Mouse (Mus musculus) hindbrain, embryonic 15.5 days (tissue): ENCODE measurements around the gene Sct. TPM values are rescaled to one million over a fixed set of nuclear protein-coding genes. Genes with fewer than 3 reads are reported as not detected.

Experiments
- ATAC-seq: fragments of 200-750 bp; cut with Nextera tagmentation; 2 replicates; pipeline ENCODE4 v1.8.0; 2017; ENCODE audit warnings: low read depth, moderate number of reproducible peaks, moderate TSS enrichment; ENCODE audit not compliant: low FRiP score
- H3K27ac ChIP-seq: fragments of 300-500 bp; sonication (generic); replicated peaks from 2 replicates; pipeline ENCODE4 v1.5.1; 2015; ENCODE audit warnings: mild to moderate bottlenecking, inconsistent platforms
- H3K27me3 ChIP-seq: fragments of 300-500 bp; sonication (generic); 2 replicates; pipeline ENCODE4 v1.6.1; 2015; ENCODE audit warnings: control low read depth, inconsistent platforms
- H3K36me3 ChIP-seq: fragments of 300-500 bp; sonication (generic); 2 replicates; pipeline ENCODE4 v1.6.1; 2015; ENCODE audit warnings: control low read depth, inconsistent platforms
- H3K4me1 ChIP-seq: fragments of 300-500 bp; sonication (generic); replicated peaks from 2 replicates; pipeline ENCODE4 v1.6.1; 2015; ENCODE audit warnings: control low read depth, inconsistent platforms
- H3K4me2 ChIP-seq: fragments of 300-500 bp; sonication (generic); 2 replicates; pipeline ENCODE4 v1.6.1; 2015; ENCODE audit warnings: moderate library complexity, mild to moderate bottlenecking, inconsistent platforms
- H3K4me3 ChIP-seq: fragments of 300-500 bp; sonication (generic); 2 replicates; pipeline ENCODE4 v1.5.1; 2015; ENCODE audit warnings: mild to moderate bottlenecking, inconsistent platforms
- H3K9ac ChIP-seq: fragments of 300-500 bp; sonication (generic); 2 replicates; pipeline ENCODE4 v1.6.1; 2015; ENCODE audit warnings: inconsistent platforms
- H3K9me3 ChIP-seq: fragments of 300-500 bp; sonication (generic); 2 replicates; pipeline ENCODE4 v1.6.1; 2016; ENCODE audit warnings: control low read depth, inconsistent platforms
- WGBS: fragments of 180-500 bp; shearing (Covaris S2); methylation state at CpG from one replicate; pipeline ENCODE4 v1.1.7; 2015; 5-methylcytosine and 5-hydroxymethylcytosine counted together
- polyA plus RNA-seq: library from polyadenylated mRNA; unstranded; fragments of >200 nt; fragmentation: Nextera tagmentation; extraction: Ambion mirVana; gene quantifications from 2 replicates; pipeline ENCODE4 v1.2.1, GENCODE M21; 2015

Gene Sct
- 2.8 and 4.1 TPM in 2 replicates for polyA plus RNA-seq

DNA sequence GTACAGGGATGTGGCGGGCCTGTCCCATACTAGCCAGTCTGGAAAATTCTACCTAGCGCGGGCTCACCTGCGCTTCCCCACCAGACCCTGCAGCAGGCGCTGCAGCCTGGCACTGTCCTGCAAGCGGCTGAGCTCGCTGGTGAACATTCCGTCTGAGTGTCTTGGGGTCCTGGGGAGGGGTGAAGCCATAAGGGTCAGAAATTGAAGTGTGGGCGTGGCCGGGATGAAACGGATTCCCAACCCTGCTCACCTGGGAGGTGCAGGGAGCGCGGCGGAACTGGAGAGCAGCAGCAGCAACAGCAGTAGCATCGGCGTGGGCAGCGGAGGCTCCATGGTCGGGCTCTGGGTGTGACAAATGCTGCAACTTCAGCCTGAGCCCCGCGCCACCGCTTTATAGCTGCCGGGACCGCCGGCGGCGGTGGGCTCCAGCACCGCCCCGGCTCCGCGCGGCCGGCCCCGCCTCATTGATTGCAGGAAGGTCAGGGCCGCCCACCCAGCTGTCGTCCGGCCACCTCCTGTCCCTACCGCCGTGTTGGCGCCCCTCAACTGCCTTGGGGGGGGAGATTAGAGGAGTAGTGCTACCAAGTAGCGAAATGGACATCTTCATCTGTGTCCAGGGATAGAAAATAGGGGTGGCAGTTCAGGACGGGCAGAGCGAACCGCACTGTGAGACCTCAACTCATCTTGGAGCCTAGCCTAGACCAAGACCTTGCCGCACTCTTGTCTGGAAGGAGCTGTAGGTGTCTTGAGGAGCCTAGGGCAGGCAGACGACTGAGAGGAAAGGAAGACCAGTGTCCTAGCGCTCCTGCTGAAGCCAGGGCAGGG lies at the start of gene Sct:
Sct (minus strand) TSS at position 368 of the 825 bp plus-strand sequence.
- H3K4me1 ChIP-seq: peaks cover 10% of the 10 kb centered on the region
- 2% methylated on average over 46 of the region's 46 CpGs for WGBS
- no peaks in the 10 kb centered on the region for H3K27me3 ChIP-seq
- H3K9me3 ChIP-seq: no peaks in the 10 kb centered on the region
- peak within 1 kb of the TSS; percentile 100 for H3K4me2 ChIP-seq
- peak; percentile 80 for ATAC-seq
- H3K9ac ChIP-seq: peak within 1 kb of the TSS; percentile 59
- H3K36me3 ChIP-seq: no peaks in the 10 kb centered on the region
- H3K4me3 ChIP-seq: peak within 1 kb of the TSS; percentile 55
- no peak within 1 kb of the TSS for H3K27ac ChIP-seq

DNA sequence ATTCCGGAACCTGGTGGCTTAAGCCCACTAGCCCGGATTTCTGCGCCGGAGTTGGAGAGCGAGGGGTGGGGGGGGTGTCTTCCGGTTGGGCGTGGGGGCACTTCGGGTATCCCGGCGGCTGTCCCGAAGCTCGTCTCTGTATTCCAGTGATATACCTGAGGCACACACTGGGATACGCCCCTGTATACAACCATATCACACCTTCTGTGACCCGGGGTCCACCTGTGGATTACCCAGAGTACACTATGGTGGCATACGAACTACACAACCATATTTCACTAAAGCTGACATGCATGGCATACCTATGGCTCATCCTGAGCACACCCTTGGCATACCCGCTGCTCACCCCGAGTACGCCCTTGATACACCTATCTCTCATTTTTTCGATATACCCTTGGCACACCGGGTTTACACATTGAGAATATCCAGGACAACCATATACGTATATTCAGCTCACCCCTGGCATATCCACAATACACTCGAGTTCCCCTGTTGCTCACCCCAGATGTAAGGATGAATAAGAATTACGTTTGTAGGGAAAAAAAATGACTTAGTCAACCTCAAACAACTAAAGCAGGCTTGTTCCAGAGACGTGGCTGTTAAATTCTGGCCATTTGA lies 49.5 kb upstream of the Sct start:
- H3K9ac ChIP-seq: peak overlapping the region; percentile 92
- peaks cover 6% of the 10 kb centered on the region; the same call in 1 of the 2 replicates for H3K36me3 ChIP-seq
- peak; percentile 29 for ATAC-seq
- no peaks in the 10 kb centered on the region for H3K9me3 ChIP-seq
- H3K4me3 ChIP-seq: peak overlapping the region; percentile 70
- H3K4me2 ChIP-seq: peak overlapping the region; percentile 97
- peaks cover 39% of the 10 kb centered on the region for H3K4me1 ChIP-seq
- H3K27me3 ChIP-seq: no peaks in the 10 kb centered on the region
- peak overlapping the region; percentile 96 for H3K27ac ChIP-seq
- WGBS: 15% methylated on average over 24 of the region's 24 CpGs

GRCm38 (mm10) chr7:141327469-141328372 lies 48.8 kb upstream of the Sct start, which contains the start of the genes Deaf1 and Tmem80:
Gene Deaf1, minus strand, starts transcription at chr7:141327690.
Gene Tmem80, plus strand, starts transcription at chr7:141327739.
- H3K4me3 ChIP-seq: peak within 1 kb of the TSS; percentile 70
- peaks cover 7% of the 10 kb centered on the region for H3K36me3 ChIP-seq
- peaks cover 39% of the 10 kb centered on the region for H3K4me1 ChIP-seq
- H3K9ac ChIP-seq: peak within 1 kb of the TSS; percentile 92
- under 1% methylated on average over 104 of the region's 105 CpGs for WGBS
- H3K27ac ChIP-seq: peak within 1 kb of the TSS; percentile 96
- peak within 1 kb of the TSS; percentile 97 for H3K4me2 ChIP-seq
- ATAC-seq: peak; percentile 96
- H3K27me3 ChIP-seq: no peaks in the 10 kb centered on the region
- H3K9me3 ChIP-seq: no peaks in the 10 kb centered on the region

GRCm38 (mm10) chr7:141326546-141327446 lies 47.9 kb upstream of the Sct start:
- H3K36me3 ChIP-seq: peaks cover 17% of the 10 kb centered on the region
- no peaks in the 10 kb centered on the region for H3K27me3 ChIP-seq
- H3K9ac ChIP-seq: peak overlapping the region; percentile 92
- H3K4me2 ChIP-seq: peak overlapping the region; percentile 97
- H3K27ac ChIP-seq: peak overlapping the region; percentile 96
- H3K4me3 ChIP-seq: peak overlapping the region; percentile 70
- 5% methylated on average over 35 of the region's 35 CpGs for WGBS
- peaks cover 39% of the 10 kb centered on the region for H3K4me1 ChIP-seq
- no peaks in the 10 kb centered on the region for H3K9me3 ChIP-seq
- peak; percentile 32 for ATAC-seq

DNA sequence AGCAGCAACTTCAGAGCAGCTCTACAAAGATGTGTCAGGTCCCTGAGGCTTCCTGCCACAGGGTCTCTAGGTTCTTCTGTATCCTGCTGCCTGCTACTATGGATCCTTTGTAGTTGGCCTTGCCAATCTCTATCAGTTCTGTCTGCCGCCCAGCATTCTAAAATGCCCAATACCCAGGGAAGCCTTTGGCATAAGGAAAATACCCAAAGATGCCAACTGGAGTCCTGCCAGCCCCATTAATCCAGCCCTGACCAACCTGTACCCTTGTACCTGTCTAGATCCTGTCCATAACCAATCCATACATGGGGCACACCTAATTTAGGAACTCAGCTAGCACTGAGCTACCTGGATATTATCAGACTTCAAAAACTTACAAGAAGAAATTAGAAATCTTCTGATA lies 45.8 kb upstream of the Sct start:
- no peak for ATAC-seq
- H3K36me3 ChIP-seq: peaks cover 36% of the 10 kb centered on the region

GRCm38 (mm10) chr7:141319446-141319845 lies 40.5 kb upstream of the Sct start:
- no peaks in the 10 kb centered on the region for H3K9me3 ChIP-seq
- H3K9ac ChIP-seq: no peak overlapping the region
- no peaks in the 10 kb centered on the region for H3K27me3 ChIP-seq
- no peak overlapping the region for H3K27ac ChIP-seq
- no peak for ATAC-seq
- no peak overlapping the region for H3K4me3 ChIP-seq
- H3K4me1 ChIP-seq: peaks cover 2% of the 10 kb centered on the region
- WGBS: 83% methylated on average over 2 of the region's 2 CpGs
- peaks cover 87% of the 10 kb centered on the region for H3K36me3 ChIP-seq
- H3K4me2 ChIP-seq: no peak overlapping the region

More for the DNA sequence above, 45.8 kb upstream of the Sct start:
- H3K4me1 ChIP-seq: peaks cover 39% of the 10 kb centered on the region
- H3K4me3 ChIP-seq: no peak overlapping the region
- H3K4me2 ChIP-seq: peak overlapping the region; percentile 7; the same call in 1 of the 2 replicates
- H3K9me3 ChIP-seq: no peaks in the 10 kb centered on the region
- 81% methylated on average over 1 of the region's 1 CpGs for WGBS
- H3K9ac ChIP-seq: 0 out of 2 replicates have a peak overlapping the region, but pooled peaks have one; percentile 18
- no peak overlapping the region for H3K27ac ChIP-seq
- H3K27me3 ChIP-seq: no peaks in the 10 kb centered on the region

DNA sequence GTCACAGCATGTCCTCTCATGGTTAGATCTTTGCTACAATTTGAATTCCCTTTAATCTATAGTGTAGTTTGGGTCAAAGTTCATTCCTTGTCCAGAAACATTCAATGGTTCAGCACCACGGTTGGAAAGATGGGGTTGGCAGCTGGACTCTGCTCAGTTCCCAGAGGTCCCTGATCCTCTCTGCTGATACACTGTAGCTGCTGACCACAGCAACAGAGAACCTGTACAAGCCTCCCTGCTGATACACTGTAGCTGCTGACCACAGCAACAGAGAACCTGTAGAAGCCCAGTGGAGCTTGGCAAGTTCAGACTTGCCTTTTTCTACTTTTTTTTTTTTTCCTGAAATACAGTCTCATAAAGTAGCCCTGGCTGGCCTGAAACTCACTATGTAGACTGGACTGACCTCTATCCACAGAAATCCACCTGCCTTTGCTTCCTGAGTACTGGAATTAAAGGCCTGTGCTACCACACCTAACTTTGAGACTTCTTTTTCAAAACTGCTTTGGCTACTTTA lies 38.7 kb upstream of the Sct start:
- WGBS: 77% methylated on average over 1 of the region's 1 CpGs
- no peak for ATAC-seq
- Histone ChIP-seq H3K4me1 (no peaks in the 10 kb centered on the region), H3K36me3 (peaks cover 96% of the 10 kb centered on the region), H3K27ac (no peak overlapping the region), H3K9ac (no peak overlapping the region), H3K9me3 (no peaks in the 10 kb centered on the region), H3K4me3 (no peak overlapping the region), H3K27me3 (no peaks in the 10 kb centered on the region), H3K4me2 (no peak overlapping the region)

GRCm38 (mm10) chr7:141315974-141316373 lies 37.0 kb upstream of the Sct start:
- Histone ChIP-seq H3K4me1 (no peaks in the 10 kb centered on the region), H3K4me2 (no peak overlapping the region), H3K27me3 (no peaks in the 10 kb centered on the region), H3K27ac (no peak overlapping the region), H3K9ac (no peak overlapping the region), H3K9me3 (no peaks in the 10 kb centered on the region), H3K36me3 (peaks cover 95% of the 10 kb centered on the region), H3K4me3 (no peak overlapping the region)
- no peak for ATAC-seq
- 72% methylated on average over 5 of the region's 5 CpGs for WGBS

GRCm38 (mm10) chr7:141315076-141315475 lies 36.1 kb upstream of the Sct start:
- no peaks in the 10 kb centered on the region for H3K9me3 ChIP-seq
- H3K36me3 ChIP-seq: peaks cover 95% of the 10 kb centered on the region
- H3K9ac ChIP-seq: no peak overlapping the region
- ATAC-seq: no peak
- H3K4me2 ChIP-seq: no peak overlapping the region
- H3K4me3 ChIP-seq: no peak overlapping the region
- no peak overlapping the region for H3K27ac ChIP-seq
- no peaks in the 10 kb centered on the region for H3K27me3 ChIP-seq
- WGBS: 90% methylated on average over 8 of the region's 8 CpGs
- no peaks in the 10 kb centered on the region for H3K4me1 ChIP-seq

DNA sequence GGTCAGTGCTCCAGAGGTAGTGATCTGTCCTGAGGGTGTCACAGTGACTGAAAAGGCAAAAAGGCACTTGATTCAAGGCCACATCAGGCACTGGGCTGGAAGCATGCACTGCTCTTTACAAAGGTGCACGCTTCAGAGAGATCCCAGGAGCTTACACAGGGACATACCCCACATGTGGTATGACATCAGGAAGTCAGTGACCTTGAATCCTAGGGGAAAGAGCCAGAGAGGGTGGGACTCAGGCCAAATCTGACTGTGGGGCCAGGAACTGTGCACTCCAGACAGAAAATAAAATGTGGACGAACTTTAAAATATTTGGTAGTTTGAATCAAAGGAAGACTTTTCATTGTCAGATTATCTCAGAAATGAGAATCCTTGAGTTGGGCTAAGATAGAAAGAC lies 35.5 kb upstream of the Sct start:
- no peak for ATAC-seq
- peaks cover 97% of the 10 kb centered on the region for H3K36me3 ChIP-seq
- no peak overlapping the region for H3K4me2 ChIP-seq
- H3K4me1 ChIP-seq: no peaks in the 10 kb centered on the region
- WGBS: 92% methylated on average over 2 of the region's 2 CpGs
- H3K27me3 ChIP-seq: no peaks in the 10 kb centered on the region
- H3K27ac ChIP-seq: no peak overlapping the region
- H3K9me3 ChIP-seq: no peaks in the 10 kb centered on the region
- H3K4me3 ChIP-seq: no peak overlapping the region
- H3K9ac ChIP-seq: no peak overlapping the region
